Mouse (Mus musculus) erythroid progenitor cell, adult 5-6 weeks (primary cell): Measurements from ENCODE around the gene Gm20661. TPM values are rescaled to one million over a fixed set of nuclear protein-coding genes. Genes with fewer than 3 reads are reported as not detected.
"Not testable (repeated sequence)": the region's sequence is repeated elsewhere in the genome, so short reads cannot be mapped to it uniquely, and the experiment has no call there.

ENCODE experiments used
- ATAC-seq: replicated peaks from 2 replicates; pipeline ENCODE4 v1.8.0; 2016; ENCODE audit warnings: moderate number of reproducible peaks, mild to moderate bottlenecking, moderate TSS enrichment, inconsistent platforms; ENCODE audit not compliant: poor library complexity, low FRiP score, severe bottlenecking
- total RNA-seq, 2 experiments: library from RNA; stranded (forward) in 1 of 2; stranded (reverse) in 1 of 2; fragments of 150-400 nt in 1 of 2; fragments of 186-747, 209-891 nt in 1 of 2; gene quantifications; 2 replicates each; pipeline versions ENCODE4 v1.2.3 to v1.2.4; 2015 to 2017; ENCODE audit warnings: low replicate concordance in 2 of 2

Gene Gm20661
- total RNA-seq, 2 experiments from 2014 or later = 4.2 TPM; not detected in 1

- ATAC-seq = no peak
Measured at GRCm38 (mm10) chr9:107993013-107993412, 10.2 kb downstream of the Gm20661 start.

DNA sequence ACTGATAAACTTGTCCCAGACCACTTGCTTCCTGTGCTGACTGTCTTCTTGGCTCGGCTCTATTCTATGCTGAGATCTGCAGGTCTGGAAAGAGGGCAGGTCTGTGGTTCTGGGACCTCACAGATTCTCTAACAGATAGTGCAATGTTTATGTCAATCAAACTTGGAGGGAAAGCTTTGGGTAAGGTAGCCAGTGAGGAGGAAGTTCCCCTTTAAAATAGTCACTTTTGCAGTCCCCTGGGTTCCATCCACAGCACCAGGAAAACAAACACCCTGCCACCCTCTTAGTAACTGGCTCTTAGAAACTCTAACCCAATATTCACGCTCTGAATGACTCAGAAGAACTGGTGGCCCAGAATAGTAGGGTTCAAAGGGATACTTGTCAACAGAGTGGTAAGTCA, 11.6 kb downstream of the Gm20661 start:
- no peak for ATAC-seq

DNA sequence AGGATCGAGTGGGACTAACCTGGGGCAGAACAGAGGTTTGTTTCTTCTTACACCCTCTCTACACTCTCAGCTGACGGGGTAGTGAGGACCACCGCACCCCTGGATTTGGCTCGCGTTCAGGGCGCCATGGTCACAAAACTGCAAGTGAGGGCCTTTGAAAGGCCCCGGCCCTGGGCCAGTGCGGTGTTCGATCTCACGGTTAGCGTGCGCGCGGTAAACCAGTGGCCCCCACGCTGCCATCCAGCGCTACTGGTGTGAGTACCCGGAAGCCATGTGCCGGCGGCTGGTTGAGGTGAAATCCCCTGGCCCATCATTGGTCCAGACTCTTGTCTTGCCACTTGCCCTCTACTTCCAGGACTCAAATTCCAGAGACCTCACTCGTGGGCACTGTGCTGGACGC, 12.7 kb downstream of the Gm20661 start:
- no peak for ATAC-seq

DNA sequence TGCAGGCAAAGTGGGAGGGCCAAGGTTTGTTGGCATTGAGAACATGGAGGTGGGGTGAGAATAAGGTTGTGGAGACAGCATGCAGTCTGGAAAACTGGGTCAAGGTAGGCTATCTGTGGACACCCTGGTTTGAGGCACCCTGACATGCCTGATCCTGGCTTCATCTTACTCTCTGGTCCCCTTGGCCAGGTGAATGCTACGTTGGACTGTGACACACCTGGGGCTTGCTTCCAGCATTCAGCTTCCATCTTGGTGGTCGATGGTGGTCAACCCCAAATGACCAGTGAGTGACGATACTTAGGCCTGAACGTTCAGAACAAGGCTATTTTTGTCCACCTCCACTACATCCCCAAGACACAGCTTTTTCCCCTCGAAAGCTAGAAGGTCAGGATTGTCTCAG, 13.2 kb downstream of the Gm20661 start, which contains the start of gene Gm20662:
Gene Gm20662, plus strand, starts transcription at position 301 of the 400 bp plus-strand sequence.
- ATAC-seq = no peak

DNA sequence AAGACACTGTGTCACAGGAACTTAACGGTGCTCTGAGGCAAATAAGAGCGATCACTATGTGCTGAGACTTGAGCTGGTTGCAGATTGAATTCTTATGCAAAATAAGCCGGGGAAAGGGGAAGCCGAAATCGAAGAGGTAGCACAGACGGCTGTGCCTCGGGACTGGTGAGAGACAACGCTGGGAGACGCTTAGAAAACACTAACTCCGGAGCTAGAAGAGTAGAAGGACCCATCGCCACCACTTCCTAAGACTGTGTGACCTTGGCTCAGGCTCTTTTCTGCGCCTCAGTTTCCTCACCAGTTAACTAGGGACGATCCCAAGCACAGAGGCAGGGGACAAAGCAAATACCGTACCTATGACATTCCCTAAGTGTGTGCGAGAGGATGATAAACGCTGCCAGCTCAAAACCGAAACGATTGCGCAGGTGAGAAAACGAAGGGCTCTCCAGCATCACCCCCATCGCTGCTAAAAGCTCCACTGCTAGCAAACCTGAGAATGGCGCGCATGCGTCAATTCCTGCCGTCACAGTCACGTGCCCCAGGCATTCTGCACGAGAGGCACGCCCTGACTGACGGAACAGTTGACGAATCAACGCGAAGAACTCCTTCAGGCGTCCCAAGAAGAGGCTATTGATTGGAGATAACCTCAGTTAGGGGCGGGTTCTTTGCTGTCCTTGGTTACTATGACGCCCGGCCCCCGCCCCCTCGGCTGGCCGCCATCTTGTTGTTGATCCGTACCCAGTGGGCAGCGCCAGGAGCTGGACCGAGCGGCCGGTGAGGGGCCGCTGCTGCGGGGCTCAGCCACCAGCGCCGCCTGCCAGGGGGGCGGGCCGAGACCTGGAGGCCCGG, 19.3 kb downstream of the Gm20661 start, which contains the start of gene Ip6k1:
Gene Ip6k1, plus strand, starts transcription at position 580 of the 849 bp plus-strand sequence.
- ATAC-seq = peak; percentile 97

- peak; percentile 18; the same call in 1 of the 2 replicates for ATAC-seq
Measured at GRCm38 (mm10) chr9:108002778-108003530, 20.1 kb downstream of the Gm20661 start.

GRCm38 (mm10) chr9:108003531-108003890, 20.7 kb downstream of the Gm20661 start:
- ATAC-seq = peak; percentile 21

DNA sequence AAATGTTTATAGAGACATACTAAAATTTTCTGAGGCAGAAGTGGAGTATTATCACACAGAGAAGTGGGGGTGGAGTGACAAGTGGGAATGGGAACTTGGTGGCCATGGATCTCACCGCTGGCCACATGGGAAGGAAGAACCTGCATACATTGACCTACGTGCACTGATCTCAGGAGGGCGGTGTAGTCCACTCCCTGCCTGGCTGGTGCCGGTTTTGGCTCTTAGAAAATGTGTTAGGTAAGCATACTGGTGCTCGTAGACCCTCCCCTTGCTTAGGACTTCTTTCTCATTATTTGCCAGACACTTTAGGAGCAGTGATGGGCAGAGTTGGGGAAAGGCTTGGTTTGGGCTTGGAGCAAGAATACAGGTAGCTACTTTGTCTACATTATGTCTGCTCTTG, 25.2 kb downstream of the Gm20661 start:
- no peak for ATAC-seq

GRCm38 (mm10) chr9:108010385-108010784, 27.5 kb downstream of the Gm20661 start:
- no peak for ATAC-seq

DNA sequence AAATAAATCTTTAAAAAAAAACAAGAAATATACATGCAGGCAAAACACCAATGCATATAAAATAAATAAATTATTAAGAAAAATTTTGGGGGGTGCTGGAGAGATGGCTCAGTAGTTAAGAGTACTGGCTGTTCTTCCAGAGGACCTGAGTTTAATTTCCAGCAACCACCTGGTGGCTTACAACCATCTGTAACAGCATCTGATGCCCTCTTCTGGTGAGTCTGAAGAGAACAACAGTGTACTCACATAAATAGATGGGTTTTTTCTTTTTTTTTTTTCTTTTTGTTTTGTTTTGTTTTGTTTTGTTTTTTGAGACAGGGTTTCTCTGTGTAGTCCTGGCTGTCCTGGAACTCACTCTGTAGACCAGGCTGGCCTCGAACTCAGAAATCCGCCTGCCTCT, 30.7 kb downstream of the Gm20661 start:
- not testable (repeated sequence) for ATAC-seq

GRCm38 (mm10) chr9:108017127-108017526, 34.3 kb downstream of the Gm20661 start:
- ATAC-seq = no peak

- no peak for ATAC-seq
Measured at GRCm38 (mm10) chr9:108020741-108021140, 37.9 kb downstream of the Gm20661 start.

DNA sequence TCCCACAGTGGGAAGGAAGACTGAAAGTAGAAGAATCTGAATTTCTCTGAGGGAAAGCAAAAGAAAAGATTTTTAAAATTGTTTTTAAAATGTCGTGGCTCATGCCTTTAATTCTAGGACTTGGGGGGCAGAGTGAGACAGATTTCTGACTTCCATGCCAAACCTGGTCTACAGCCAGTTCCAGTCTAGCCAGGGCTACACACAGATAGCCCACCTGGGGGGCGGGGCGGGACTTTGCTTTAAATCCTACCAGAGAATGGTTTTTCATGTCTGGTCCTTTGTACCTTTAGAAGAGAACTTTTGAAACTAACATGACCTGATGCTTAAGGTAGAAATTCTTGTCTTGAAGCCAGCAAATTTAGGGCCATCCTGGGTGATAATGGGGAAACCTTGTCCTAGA, 40.4 kb downstream of the Gm20661 start:
- no peak for ATAC-seq

DNA sequence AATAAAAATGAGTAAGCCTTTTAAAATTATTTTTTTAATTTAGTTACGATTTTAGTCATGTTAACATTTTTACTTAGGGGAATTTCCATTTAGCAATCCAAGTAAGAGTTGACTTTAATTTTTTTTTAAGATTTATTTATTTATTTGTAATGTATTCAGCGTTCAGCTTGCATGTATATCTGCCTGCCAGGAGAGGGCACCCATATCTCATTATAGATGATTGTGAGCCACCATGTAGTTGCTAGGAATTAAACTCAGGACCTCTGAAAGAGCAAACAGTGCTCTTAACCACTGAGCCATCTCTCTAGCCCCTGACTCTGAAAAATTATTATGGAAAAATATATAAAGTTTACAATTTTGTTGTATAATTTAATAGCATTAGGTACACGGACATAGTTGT, 43.7 kb downstream of the Gm20661 start:
- no peak for ATAC-seq

GRCm38 (mm10) chr9:108027867-108028266, 45.0 kb downstream of the Gm20661 start:
- ATAC-seq = no peak

GRCm38 (mm10) chr9:108032126-108032525, 49.3 kb downstream of the Gm20661 start:
- no peak for ATAC-seq

DNA sequence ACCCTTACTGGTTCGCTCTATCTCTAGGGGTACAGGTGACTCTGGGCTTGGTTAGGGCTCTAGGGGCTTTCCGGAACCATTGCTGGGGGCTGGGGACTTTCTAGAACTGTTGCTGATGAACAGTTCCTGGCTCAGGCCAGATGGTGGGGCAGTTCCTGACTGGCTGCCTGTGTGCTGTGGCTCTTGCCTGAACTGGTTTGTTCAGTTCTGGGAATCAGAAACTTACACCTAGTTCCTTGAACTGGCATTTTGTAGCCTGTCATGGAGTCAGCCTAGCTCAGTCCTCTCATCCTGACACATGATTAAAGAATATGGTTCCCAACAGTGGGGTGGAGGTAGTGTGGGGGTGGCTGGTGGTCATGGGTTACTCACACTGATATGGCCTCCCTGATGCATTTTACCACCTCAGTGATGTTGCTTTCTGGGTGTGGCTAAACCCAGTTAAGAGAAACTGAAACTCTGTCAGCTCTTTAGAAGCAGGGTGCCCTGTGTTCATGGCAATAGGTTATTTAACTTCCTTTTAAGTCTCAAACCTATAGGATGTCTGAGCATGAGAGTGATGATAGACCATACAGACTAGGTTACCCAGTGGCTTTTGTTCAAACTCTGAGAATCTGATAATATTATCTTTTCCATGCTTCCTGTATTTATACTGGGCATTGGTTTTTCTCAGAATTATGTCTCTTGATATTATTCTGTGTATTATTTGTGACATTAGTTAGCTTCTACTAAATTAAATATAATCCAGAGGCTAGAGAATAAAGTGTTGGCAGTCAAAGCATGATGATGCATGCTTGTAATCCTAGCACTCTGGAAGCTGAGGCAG, 52.7 kb downstream of the Gm20661 start:
- no peak for ATAC-seq
